Mouse (Mus musculus) left cerebral cortex, adult 9 months (tissue): ENCODE data around the gene Olfr108.
A peak's percentile ranks its signal among the peaks of the same experiment; 100 is the strongest.

ENCODE experiments used
- DNase-seq, 2 experiments: peaks; one replicate each; pipeline ENCODE4 v3.0.0; 2022; ENCODE audit warnings: low spot score in 2 of 2

The Olfr108 gene

DNA sequence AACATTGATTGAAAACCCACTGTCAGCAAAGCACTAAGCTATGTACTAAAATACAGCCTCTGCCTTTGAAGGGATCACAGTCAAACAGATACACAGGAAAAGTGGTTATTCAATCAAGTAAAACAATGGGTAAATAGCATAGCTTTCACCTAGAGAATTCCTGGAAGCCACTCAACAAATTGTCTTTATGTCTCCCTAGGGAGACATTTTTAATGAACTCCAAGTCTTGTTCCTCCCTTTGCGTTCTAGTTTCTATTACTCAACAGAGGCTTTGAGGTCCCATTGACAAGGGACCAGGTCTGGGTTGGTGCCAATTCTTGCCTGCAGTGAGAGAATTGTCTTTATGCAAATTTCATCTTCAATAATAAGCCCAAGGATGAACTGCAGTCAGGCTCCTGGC, at the start of gene Olfr108:
Olfr108 (plus strand) TSS at position 301 of the 400 bp plus-strand sequence.
- no peak for DNase-seq

GRCm38 (mm10) chr17:37398926-37399325, 46.4 kb upstream of the Olfr108 start, which contains the start of gene Olfr107:
Olfr107 (plus strand) TSS chr17:37399226.
- DNase-seq, result no peak

GRCm38 (mm10) chr17:37413380-37413779, 31.9 kb upstream of the Olfr108 start:
- no peak for DNase-seq

DNA sequence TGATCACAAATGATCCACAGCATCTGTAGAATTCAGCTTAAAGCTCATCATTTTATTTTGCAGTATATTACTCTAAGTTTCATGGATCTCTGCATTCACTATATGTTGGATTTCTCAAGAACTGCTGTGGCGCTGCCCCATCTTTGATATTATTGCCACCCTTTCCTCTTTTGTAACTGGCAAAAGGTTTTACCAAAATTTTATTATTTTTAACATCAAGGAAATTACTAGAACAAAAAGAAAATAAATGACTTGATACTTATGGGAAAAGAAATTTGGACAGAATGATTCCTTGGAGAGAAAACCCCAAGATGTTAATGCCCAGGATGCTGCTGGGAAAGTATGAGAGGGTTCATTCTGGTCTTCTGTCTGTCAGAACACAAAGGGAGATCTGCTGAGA, 13.3 kb downstream of the Olfr108 start, which contains the start of gene Olfr109:
Olfr109 (plus strand) TSS at position 301 of the 400 bp plus-strand sequence.
- no peak for DNase-seq

GRCm38 (mm10) chr17:37483452-37483851, 38.2 kb downstream of the Olfr108 start, which contains the start of gene H2-M2:
H2-M2 (minus strand) TSS chr17:37483552.
- no peak for DNase-seq

DNA sequence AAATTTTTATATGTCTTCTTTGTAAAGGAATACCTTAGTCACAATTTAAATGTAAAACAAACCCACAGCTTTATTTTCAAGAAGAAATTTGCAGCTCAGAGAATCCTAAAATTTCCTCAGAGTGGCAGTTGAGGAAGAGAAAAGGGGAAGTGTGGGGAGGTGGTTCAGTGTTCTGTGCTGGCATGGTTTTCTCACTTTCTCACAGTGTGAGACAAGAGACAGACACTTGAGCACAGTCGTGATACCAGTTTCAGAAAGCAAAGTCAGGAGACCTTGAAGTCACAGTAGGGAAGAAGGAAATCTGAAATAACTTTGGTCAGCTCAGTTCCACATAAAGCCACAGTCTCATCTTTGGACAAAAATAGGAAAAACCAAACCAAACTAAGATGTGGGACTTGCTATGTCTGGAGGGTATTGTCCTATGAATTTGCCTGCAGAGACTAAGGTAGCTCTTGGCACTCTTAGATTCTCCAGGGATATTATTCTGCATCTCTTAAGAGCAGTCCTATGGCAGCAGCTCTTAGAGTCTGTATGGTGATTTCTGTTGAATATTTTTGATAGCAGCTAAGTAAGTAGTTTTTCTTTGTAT, 46.7 kb downstream of the Olfr108 start, which contains the start of gene Olfr110:
Olfr110 (plus strand) TSS at position 539 of the 589 bp plus-strand sequence.
- peak; percentile 7 to 33 for DNase-seq
